Mouse (Mus musculus) megakaryocyte, embryonic 14.5 days (primary cell): ENCODE data around the gene Setd2.

ENCODE experiments used
- FLI1 ChIP-seq: IDR thresholded peaks from 2 replicates; pipeline ENCODE4 v1.6.1; 2012; ENCODE audit warnings: low read length, inconsistent platforms, mixed read lengths
- GATA1 ChIP-seq: IDR thresholded peaks from 3 replicates; pipeline ENCODE4 v1.6.1; 2012; ENCODE audit warnings: mixed read lengths, low read length, inconsistent platforms, borderline replicate concordance

- TF ChIP-seq GATA1 (no peak), FLI1 (no peak)
These were observed 123.2 kb downstream of the Setd2 start for GRCm38 (mm10) chr9:110655651-110656007.
